Mouse (Mus musculus) ES-Bruce4 (cell line): ENCODE measurements around the gene Tmem44. TPM values are rescaled to one million over a fixed set of nuclear protein-coding genes. Genes with fewer than 3 reads are reported as not detected.

Source experiments
- H3K27ac ChIP-seq: 2 replicates; pipeline ENCODE4 v1.5.1; 2012; ENCODE audit warnings: low read length, inconsistent platforms; ENCODE audit not compliant: insufficient read depth
- H3K27me3 ChIP-seq: 2 replicates; pipeline ENCODE4 v1.6.1; 2012; ENCODE audit warnings: mild to moderate bottlenecking, low read length, inconsistent platforms; ENCODE audit not compliant: control insufficient read depth, poor library complexity, insufficient read depth, severe bottlenecking
- H3K36me3 ChIP-seq: 2 replicates; pipeline ENCODE4 v1.6.1; 2012; ENCODE audit warnings: inconsistent platforms, mild to moderate bottlenecking, low read length, moderate library complexity; ENCODE audit not compliant: control insufficient read depth, poor library complexity, insufficient read depth, severe bottlenecking
- H3K4me1 ChIP-seq: one replicate; pipeline ENCODE4 v1.8.1; 2011; ENCODE audit warnings: low read length; ENCODE audit not compliant: control insufficient read depth, insufficient read depth
- H3K4me3 ChIP-seq: 2 replicates; pipeline ENCODE4 v1.5.1; 2011; ENCODE audit warnings: low read depth, mild to moderate bottlenecking, low read length
- H3K9ac ChIP-seq: 2 replicates; pipeline ENCODE4 v1.6.1; 2012; ENCODE audit warnings: low read depth, mild to moderate bottlenecking, inconsistent platforms; ENCODE audit not compliant: poor library complexity, severe bottlenecking
- H3K9me3 ChIP-seq: replicated peaks from 2 replicates; pipeline ENCODE4 v1.6.1; 2012; ENCODE audit warnings: mild to moderate bottlenecking, low read length, inconsistent platforms; ENCODE audit not compliant: control insufficient read depth, poor library complexity, insufficient read depth, severe bottlenecking
- CTCF ChIP-seq: IDR thresholded peaks from one replicate; pipeline ENCODE4 v1.8.1; 2011; ENCODE audit warnings: low read depth, low read length
- EP300 ChIP-seq: IDR thresholded peaks from 2 replicates; pipeline ENCODE4 v1.6.1; 2011; ENCODE audit warnings: low read depth, low read length; ENCODE audit not compliant: insufficient read depth
- POLR2A ChIP-seq: IDR thresholded peaks from one replicate; pipeline ENCODE4 v1.8.1; 2011; ENCODE audit warnings: low read length; ENCODE audit not compliant: insufficient read depth
- polyA plus RNA-seq: library from polyadenylated mRNA; stranded (reverse); fragments of >200 nt; gene quantifications from 2 replicates; pipeline ENCODE4 v1.2.4, GENCODE M21; 2011; ENCODE audit warnings: low read depth; ENCODE audit not compliant: missing spikeins, insufficient read depth, insufficient read length

Gene Tmem44
- polyA plus RNA-seq, 1 experiment: 4.2 TPM

GRCm38 (mm10) chr16:30576392-30576791 lies 25.8 kb upstream of the Tmem44 start:
- Histone ChIP-seq H3K36me3 (peaks cover 85% of the 10 kb centered on the region), H3K9ac (no peak overlapping the region), H3K9me3 (no peaks in the 10 kb centered on the region), H3K4me3 (no peak overlapping the region), H3K27ac (no peak overlapping the region), H3K4me1 (no peaks in the 10 kb centered on the region), H3K27me3 (no peaks in the 10 kb centered on the region)
- no peak for TF ChIP-seq EP300
- TF ChIP-seq CTCF: no peak
- no peak for TF ChIP-seq POLR2A

- Histone ChIP-seq H3K4me3 (no peak overlapping the region), H3K27ac (no peak overlapping the region), H3K27me3 (no peaks in the 10 kb centered on the region), H3K9me3 (no peaks in the 10 kb centered on the region), H3K36me3 (peaks cover 85% of the 10 kb centered on the region), H3K9ac (no peak overlapping the region), H3K4me1 (no peaks in the 10 kb centered on the region)
- TF ChIP-seq CTCF (no peak), POLR2A (no peak), EP300 (no peak)
Observed at GRCm38 (mm10) chr16:30575815-30576214, 25.2 kb upstream of the Tmem44 start.

- Histone ChIP-seq H3K4me3 (no peak overlapping the region), H3K27me3 (no peaks in the 10 kb centered on the region), H3K4me1 (no peaks in the 10 kb centered on the region), H3K9ac (peak overlapping the region; percentile 54; the same call in 1 of the 2 replicates), H3K36me3 (peaks cover 82% of the 10 kb centered on the region), H3K9me3 (no peaks in the 10 kb centered on the region), H3K27ac (peak overlapping the region; percentile 76)
- TF ChIP-seq CTCF (no peak), EP300 (peak; percentile 84)
Observed at GRCm38 (mm10) chr16:30572239-30572638, 21.6 kb upstream of the Tmem44 start.

- 0 out of 2 replicates have a peak overlapping the region, but pooled peaks have one; percentile 54 for H3K9ac ChIP-seq
- peaks cover 79% of the 10 kb centered on the region for H3K36me3 ChIP-seq
- TF ChIP-seq CTCF (no peak), EP300 (no peak), POLR2A (no peak)
- H3K4me1 ChIP-seq: no peaks in the 10 kb centered on the region
- H3K27me3 ChIP-seq: no peaks in the 10 kb centered on the region
- H3K9me3 ChIP-seq: no peaks in the 10 kb centered on the region
- no peak overlapping the region for H3K4me3 ChIP-seq
- peak overlapping the region; percentile 80 for H3K27ac ChIP-seq
Observed at GRCm38 (mm10) chr16:30571378-30571777, 20.7 kb upstream of the Tmem44 start.

- H3K27me3 ChIP-seq: no peaks in the 10 kb centered on the region
- peaks cover 78% of the 10 kb centered on the region for H3K36me3 ChIP-seq
Observed at GRCm38 (mm10) chr16:30570173-30570572, 19.5 kb upstream of the Tmem44 start.

GRCm38 (mm10) chr16:30565631-30566030 lies 15.0 kb upstream of the Tmem44 start:
- Histone ChIP-seq H3K9me3 (no peaks in the 10 kb centered on the region), H3K4me1 (no peaks in the 10 kb centered on the region), H3K9ac (no peak overlapping the region), H3K36me3 (peaks cover 78% of the 10 kb centered on the region), H3K27me3 (no peaks in the 10 kb centered on the region), H3K4me3 (no peak overlapping the region), H3K27ac (no peak overlapping the region)
- TF ChIP-seq EP300: no peak
- no peak for TF ChIP-seq CTCF
- TF ChIP-seq POLR2A: no peak

More at GRCm38 (mm10) chr16:30570173-30570572, 19.5 kb upstream of the Tmem44 start:
- Histone ChIP-seq H3K4me3 (no peak overlapping the region), H3K27ac (peak overlapping the region; percentile 70), H3K9ac (no peak overlapping the region), H3K9me3 (no peaks in the 10 kb centered on the region), H3K4me1 (no peaks in the 10 kb centered on the region)
- no peak for TF ChIP-seq POLR2A
- peak; percentile 15 for TF ChIP-seq CTCF
